Mouse (Mus musculus): ENCODE data around the gene Zfp872.

GRCm38 (mm10) chr9:22244242-22244641, 56.4 kb downstream of the Zfp872 start:
- TF ChIP-seq CTCF (IDR thresholded peaks at IDR 0.05; ENCODE audit: control insufficient read depth, insufficient read depth, low read length) (no peak), POLR2A (IDR thresholded peaks at IDR 0.05; ENCODE audit: borderline replicate concordance, control insufficient read depth, low read depth, low read length) (no peak)
